Mouse (Mus musculus): ENCODE results near the gene Gal. TPM values are rescaled to one million over a fixed set of nuclear protein-coding genes. Genes with fewer than 3 reads are reported as not detected.

Gene Gal
- polyA plus RNA-seq (2014; fragmentation: Illumina TruSeq; extraction: RNeasy Lipid Tissue Mini Kit (QIAGEN cat#74804); ENCODE audit: low read depth, low replicate concordance): not detected

GRCm38 (mm10) chr19:3414268-3414733, at the start of gene Gal:
TSS of gene Gal (minus strand) at chr19:3414544.

GRCm38 (mm10) chr19:3388629-3389057, 25.7 kb downstream of the Gal start, which contains the start of gene Tesmin:
TSS of gene Tesmin (plus strand) at chr19:3388857.

Other genes starting within 250 kb of the Gal start
- gene Mrpl21, start 131.6 kb downstream of the Gal start, polyA plus RNA-seq (2014; fragmentation: Illumina TruSeq; extraction: RNeasy Lipid Tissue Mini Kit (QIAGEN cat#74804); ENCODE audit: low read depth, low replicate concordance): 71.3 TPM
- 0.85 TPM for gene Ighmbp2, start 131.5 kb downstream of the Gal start, polyA plus RNA-seq (2014; fragmentation: Illumina TruSeq; extraction: RNeasy Lipid Tissue Mini Kit (QIAGEN cat#74804); ENCODE audit: low read depth, low replicate concordance)
- 140 TPM for gene Cpt1a, start 92.2 kb downstream of the Gal start, polyA plus RNA-seq (2014; fragmentation: Illumina TruSeq; extraction: RNeasy Lipid Tissue Mini Kit (QIAGEN cat#74804); ENCODE audit: low read depth, low replicate concordance)
- gene Tesmin, start 25.7 kb downstream of the Gal start, polyA plus RNA-seq (2014; fragmentation: Illumina TruSeq; extraction: RNeasy Lipid Tissue Mini Kit (QIAGEN cat#74804); ENCODE audit: low read depth, low replicate concordance): not detected
- gene Ppp6r3, start 161.2 kb upstream of the Gal start, polyA plus RNA-seq (2014; fragmentation: Illumina TruSeq; extraction: RNeasy Lipid Tissue Mini Kit (QIAGEN cat#74804); ENCODE audit: low read depth, low replicate concordance): 161 TPM